Mouse (Mus musculus) B cell, adult 2 months (primary cell): ENCODE measurements at regions not wholly inside any gene's neighbourhood (a gene's known extent, or its start where the extent isn't known, plus 50 kb on each side); places are given as distances from the start of the nearest gene placed in this dataset.

ENCODE experiments used
- DNase-seq, 2 experiments: peaks; one replicate each; pipeline ENCODE4 v3.0.0; 2022

DNA sequence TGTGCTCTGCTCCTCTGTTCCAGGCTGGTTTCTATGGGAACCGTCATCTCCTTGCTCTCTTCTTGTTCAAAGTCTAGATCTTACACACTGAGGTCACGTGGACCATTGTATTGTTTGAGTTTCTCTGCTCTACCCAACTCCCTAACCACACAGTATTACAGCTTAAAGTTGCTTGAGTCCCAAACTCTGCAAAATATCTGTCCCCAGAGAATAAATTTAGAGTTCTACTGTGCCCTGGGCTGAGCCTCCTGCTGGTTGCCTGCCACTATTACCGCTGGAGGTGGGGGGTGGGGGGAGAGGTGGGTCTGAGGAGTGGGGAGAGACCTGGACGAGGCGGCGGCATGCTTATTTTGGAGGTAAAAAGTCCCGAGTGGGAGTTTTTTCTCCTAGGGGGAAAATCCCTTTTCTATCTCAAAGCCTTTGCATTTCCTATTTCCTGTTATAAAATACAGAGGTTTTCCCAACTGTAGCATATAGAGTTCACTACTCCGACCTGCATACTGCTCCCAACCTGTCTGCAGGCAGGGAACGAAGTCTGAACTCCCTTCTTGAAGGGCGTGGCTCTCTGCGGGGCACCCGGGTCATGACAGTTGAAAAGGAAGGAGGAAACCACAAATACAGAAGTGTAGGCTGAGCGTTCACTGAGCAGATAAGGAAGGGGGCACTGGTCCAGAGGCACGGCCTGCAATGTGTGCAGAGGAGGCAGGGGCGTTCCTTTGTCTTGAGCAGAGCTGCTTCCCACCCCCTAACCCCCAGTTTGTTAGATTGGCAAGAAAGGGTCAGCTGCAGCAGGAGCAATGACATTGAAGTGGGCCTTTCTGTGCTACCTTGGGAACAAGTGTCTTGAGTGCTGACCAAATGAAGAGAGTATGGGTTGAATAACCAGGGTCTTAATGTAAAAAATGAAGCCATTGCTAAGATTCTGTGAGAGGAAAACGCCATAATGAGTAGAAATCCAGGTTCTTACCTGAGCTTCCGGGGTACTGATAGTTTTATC is 188.7 kb downstream of the Akap7 start:
- DNase-seq, result peak; percentile 51 to 58

DNA sequence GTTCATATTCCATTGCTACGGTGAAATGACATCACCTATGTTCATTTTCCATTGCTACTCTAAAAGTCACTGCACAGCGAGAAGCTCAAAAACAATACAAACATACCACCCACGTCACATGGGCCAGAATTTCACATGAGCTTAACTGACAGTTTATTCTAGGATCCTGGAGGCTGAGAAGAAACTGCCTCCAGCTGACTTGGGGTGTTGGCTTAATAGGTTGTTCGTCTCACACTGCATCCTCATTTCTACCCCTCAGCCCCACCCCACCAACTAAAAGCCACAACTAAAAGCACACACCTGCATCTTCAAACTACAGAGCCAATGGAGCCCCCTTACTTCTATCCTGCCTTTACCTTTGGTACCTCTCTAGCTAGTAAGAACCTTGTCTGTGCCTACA is 187.0 kb upstream of the Arg1 start:
- DNase-seq, result no peak

DNA sequence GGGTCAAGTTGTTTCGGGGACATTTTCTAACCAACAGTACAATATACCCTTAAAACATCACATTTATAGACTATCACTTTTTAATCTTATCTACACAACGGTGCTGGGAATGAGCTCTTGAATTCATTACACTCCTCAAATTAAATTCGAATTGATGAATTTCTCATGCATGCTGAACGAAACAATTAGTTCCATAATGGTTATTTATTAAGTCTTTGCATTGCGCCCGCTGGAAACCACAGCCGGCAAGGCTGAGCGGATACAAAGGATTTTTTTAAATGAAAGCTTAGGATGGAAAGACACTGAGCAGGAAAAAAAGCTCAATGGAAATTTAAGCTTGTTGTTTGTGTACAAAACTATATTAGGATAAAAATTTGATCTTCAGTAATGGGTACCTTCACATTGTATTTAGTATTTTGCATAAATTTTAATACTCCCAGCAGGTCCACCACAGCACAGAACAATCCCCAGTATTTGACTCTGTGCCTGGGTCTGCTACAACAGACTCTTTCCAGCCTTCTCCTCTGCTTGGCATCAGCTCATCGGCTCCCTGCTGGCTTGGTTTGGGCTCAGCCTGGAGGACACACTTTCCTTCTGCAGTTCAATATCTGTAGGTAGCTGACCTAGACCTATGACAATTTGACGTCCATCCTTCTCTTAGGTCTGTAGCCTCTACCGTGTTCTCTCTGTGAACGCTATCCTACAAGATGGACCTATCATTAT is 185.3 kb upstream of the Arg1 start:
- no peak for DNase-seq

DNA sequence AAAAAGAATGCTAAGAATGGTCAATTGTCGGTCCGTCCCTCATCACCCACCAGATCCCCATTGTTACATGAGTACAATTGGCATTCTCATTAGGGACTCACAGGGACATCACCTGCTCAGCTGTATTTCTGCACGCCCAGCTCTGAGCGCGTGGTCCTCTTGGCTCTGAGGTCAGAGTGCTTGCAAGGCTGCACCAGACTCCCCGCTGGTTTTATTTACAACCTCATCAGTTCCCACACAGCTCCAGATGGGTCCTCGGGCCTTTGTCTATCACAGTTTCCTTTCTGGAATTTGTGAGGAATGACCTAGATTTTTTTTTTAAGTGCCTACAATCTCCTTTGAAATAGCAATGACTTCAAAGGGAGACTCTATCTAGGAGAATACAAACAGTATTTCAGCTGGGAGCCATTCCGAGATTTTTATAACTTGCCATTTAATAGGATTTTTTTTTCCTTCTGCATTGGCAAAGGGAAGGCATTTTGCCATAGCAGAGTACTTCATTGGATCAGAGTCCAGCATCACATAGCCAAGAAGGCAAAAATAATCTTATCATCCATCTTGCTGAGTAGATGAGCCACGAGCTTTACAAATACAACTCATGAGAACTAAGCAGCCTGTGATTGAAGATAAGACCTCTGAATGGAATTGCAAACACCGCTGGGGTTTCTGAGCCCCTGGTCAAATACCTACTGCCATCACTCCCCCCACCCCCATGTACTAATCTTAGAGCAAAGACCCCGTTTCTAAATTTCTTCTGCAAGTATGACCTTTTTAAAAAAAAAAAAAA is 184.5 kb upstream of the Arg1 start:
- DNase-seq, result no peak

DNA sequence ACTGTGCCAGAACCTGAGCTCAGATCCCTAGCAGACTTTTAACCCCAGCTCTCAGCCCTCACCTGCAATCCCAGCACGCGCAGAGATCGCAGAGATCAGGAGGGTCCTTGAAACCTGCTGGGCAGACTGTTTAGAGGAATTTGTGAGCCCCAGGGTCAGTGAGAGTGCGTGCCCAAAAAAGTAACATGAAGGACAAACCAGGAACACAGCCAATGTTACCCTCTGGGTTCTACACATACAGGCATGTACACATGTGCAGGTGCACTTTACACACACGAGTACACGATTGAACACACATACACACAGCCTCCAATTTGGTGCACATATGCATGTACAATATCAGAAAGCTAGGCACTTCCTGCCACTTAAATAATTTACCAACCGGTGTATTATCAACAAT is 183.9 kb upstream of the Arg1 start:
- DNase-seq, result no peak

DNA sequence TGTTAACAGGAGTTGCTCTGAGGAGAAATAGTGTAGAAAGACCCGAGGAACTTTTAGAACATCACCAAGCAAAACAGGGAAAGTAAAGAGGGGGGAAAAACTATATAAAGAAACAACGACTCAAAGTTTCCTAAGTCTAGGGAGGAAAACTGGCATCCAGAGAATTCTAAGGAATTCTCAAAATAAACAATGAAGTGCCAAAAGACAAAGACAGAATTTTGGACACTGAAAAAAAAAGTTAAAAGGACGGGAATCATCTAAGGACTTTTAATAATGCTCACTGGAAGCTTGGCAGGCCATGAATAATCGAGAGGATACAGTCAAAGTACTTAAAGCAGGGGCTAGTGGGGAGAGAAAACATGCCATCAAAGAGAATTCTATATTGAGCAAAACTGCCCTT is 170.8 kb upstream of the Arg1 start:
- no peak for DNase-seq

DNA sequence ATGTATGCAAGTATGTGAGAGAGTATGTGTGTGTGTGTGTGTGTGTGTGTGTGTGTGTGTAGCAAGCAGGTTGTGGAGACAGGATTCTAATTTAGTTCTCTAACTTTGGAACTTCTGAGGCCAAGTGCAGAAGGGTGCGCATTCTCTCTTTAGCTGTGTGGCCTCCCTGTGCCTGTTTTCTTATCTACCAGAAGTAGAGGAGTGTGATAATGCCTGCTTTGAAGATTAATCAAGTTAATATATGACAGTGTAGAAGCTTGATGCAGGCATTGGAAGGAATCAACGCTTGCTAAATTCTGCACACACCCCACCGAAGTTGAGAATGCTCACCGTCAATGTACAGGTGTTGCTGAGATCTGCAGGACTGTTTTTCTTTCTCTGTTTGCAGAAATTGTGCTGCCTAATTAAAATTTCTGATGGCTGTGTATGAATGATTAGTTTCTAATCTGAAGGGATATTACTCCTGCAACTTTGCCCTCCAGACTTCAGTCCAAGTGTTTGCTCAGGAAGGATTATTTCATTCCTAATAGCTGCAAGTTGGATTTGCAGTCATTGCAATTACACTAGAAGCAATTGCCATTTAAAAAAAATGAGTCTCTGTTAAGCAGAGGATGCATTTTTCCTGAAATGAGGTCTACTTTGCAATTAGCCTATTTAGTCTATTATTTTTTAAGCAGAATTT is 162.6 kb upstream of the Arg1 start:
- DNase-seq, result no peak

DNA sequence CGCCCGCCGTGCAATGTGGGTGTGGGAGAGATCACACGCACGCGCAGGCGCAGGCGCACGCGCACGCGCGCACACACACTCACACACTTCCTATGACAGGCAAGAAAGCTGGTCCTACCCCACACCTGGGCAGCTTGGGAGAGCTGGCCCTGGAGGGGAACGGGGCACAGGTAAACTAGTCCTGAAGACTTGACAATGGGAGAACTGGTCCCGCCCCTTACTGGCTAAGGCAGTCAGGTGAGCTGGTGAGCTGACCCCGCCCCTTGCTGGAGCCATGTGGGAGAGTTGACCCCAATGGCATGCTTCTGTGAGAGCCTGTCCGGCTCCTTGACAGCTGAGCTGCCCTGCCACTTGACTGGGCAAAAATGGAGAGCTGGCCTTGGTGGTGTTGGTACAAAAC is 159.5 kb upstream of the Arg1 start:
- no peak for DNase-seq

DNA sequence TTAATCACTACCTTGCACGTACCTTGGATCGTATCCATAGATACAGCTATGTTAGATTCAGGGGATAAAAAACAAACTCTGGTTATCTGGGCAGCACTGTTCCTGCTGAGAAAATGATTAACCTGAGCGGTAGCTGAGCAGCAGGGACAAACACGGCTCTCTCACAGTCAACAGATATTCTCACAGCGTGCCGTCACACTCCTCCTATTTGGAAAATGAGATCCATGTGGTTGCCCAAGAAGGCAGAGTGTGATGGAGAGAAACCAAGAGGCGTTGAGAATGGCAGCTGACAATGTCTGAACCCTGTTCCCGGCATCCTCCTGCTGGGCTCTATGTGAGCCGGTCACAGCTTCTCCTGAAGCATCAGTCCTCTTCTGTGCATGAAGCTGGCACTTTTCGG is 155.6 kb upstream of the Arg1 start:
- DNase-seq, result no peak

DNA sequence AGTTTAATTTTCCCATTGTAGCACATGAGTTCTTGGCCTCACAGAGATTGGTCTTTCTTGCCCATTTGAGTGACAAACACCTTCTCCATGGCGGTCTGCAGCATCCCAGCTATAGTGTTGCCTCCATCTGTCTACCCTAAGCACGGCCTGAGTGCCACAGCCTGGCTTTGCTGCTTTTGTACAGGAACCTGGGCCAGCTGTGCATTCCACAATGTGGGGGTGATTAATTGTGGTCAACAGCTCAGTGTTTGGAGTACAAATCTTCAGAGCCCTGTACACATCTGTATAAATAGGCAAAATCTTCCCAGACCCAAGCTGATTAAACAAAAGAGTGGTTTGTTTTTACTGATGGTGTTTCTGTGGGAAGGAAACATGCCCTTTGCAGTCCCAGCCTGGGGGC is 145.3 kb upstream of the Arg1 start:
- DNase-seq, result no peak

DNA sequence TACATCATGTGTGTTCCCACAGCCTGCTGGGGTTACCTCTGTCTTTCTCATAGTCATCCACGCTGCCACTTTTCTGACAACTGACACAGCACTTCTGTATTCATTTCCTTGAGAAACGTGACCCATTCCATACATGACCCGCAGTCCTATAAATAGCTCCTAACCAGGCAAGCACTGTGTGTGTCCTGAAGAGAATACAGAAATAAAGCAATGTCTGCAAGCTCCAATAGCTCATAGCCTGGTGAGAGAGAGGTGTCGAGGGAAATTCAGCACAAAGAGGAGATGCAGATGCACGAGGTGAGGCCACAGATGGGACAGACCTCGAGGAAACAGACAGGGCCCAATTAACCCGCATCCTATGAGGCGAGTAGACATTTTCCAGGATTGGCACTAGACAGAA is 141.0 kb upstream of the Arg1 start:
- no peak for DNase-seq

DNA sequence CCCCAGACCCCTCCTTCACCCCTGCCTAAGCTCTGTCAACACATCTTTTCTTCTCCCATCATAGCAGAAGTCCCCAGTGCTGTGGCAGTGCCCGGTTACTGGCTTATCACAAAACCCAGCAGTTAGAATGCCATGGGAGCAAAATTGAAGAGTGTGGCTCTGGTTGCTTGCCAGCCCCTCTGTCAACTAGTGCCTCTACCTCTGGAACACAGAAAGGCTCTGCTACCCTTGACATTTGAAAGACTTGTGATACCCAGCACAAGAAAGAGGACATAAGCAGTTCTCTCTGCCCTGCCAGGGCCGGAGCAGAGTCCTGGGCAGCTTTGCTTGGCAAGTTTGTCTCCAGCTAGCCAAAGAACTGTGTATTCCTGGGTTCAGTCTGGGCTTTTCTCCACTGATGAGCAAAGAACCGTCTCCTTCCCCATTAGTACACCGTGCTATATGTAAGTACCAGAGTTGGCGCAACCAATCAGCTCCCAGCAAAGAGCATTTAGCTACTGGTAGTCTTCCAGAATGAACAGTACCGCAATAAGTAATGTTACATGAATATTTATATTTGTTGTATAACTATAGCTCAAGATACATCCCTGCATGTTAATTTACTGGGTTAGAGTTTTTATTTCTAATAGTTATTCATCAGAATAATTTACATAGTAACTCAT is 137.5 kb upstream of the Arg1 start:
- DNase-seq, result no peak

DNA sequence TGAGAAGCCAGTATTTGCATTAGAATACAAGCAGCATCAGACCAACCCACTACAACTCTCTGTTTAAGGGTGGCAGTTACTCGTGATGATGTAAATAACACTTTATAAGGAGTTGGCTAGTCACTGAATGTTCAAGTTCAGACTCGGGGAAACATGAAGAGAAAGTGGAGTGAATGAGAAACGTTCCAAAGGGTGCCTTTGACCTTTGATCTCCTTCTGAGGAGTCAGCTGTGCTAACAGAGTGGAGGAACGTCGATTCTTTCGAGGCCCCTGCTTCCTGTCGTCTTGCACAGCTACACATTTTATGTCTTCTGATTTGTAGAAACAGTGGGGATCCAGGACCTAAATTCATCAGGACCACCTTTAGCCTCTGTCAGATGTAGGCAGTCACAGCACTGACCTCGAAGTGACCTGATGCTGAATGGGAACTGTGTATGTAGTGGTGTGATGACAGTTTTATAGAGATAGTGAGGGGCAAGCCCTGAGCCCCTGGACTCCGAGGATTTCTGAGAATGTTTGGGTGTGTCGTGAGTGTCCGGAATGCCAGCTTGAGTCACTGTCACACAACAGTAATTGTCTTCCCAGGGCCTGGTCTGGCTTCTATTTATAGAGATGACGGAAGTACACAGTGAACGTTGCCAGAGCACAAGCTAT is 134.2 kb upstream of the Arg1 start:
- DNase-seq, result no peak

DNA sequence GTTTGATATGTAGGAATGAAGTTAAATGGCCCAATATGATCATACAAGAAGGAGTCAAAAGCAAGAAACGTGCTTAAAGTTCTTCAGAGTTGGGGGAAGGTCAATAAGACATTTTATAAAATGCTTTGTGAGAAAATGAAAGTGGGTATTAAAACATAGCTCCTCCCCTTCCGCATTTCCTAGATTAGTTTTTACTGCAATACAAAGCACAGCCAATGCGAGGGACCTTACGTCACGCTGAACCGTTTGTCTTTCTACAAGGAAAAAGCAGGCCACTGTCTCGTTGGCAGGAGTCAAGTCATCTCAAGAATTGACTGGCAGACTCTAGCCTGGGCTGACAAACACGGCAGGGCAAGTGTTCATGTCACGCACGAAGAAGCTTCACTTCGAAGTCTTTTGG is 131.4 kb upstream of the Arg1 start:
- DNase-seq, result no peak

DNA sequence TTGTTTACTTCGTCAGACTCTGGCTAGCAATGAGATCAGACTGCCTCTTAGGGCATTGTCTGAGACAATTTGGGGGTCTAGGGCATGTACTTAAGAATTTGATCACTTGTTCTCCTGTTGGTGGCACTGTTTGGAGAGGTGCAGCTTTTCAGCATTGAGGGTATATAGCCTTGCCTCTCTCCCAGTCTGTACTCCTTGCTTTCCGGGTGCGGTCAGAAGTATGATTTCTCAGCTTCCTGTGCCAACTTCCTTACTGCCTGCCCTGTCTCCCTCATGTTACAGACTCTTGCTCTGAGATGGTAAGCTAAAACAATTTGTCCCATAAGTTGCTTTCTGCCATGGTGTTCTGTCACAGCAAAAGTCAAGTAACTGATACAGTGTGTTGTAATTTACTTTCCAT is 124.7 kb upstream of the Arg1 start:
- no peak for DNase-seq

DNA sequence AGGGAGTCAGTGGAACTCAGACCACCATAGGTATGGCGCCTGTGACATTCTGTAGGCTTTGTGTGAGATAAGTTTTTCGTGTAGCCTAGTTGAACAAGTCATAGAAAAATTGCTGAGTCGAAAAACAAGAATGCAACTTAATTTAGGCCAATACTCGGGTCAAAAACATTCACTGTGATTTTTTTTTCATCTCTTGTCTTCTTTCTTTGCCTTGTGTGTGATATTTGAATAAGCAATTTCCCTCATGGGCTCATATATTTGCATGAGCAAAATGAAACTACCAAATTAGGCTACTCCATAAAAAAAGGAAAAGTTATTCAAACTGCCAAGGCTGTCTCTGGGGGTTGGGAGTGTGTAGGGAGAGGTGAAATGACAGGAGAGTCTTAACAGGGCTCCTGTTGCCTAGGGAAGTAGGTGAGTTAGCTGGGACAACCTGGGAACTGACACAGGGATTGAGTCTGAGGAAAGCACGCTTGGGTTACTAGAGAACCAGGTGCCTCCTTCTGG is 124.1 kb upstream of the Arg1 start:
- no peak for DNase-seq

DNA sequence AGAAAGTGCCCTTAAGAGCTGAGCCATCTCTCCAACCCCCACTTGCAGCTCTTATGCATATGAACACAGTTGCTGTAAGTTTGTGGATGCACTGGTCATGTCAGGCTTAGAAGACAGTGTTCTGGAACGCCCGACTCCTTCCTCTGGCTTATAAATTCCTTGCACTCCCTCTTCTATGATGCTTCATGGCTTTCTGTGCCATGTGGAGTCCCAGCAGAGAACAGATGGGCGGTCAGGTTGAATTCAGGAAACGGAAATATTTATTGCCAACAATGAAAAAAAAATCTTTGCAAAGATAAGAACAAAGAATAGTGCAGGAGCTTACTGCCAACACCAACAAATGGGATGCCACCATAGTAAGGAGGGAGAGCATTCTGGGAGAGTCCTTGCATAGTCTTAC is 113.9 kb upstream of the Arg1 start:
- DNase-seq, result no peak

DNA sequence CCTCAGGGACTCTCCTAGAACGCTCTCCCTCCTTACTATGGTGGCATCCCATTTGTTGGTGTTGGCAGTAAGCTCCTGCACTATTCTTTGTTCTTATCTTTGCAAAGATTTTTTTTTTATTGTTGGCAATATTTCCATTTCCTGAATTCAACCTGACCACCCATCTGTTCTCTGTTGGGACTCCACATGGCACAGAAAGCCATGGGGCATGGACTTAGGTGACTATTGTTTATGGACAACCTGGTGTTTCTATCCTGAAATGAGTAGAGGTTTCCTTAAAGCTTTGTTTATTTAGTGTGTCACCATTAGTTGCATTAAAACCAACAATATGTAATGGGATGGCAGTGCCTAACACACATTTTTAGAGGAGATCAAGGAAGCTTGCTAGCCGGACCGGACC is 112.6 kb upstream of the Arg1 start:
- no peak for DNase-seq

DNA sequence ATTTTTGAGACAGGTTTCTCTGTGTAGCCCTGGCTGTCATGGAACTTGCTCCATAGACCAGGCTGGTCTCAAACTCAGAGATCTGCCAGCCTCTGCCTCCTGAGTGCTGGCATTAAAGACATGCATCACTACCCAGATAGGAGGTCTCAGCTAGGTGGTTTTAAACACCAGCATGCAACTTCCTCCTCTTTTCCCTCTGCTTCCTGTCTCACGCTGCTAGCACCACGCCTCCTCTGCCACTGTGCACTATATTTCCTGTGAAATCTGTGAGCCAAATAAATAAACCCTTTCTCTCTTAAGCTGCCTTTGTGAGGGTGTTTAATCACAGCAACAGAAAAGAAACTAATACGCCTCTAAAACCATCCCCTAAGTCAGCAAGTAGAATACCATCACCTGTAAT is 109.6 kb upstream of the Arg1 start:
- peak; percentile 6 to 11 for DNase-seq

DNA sequence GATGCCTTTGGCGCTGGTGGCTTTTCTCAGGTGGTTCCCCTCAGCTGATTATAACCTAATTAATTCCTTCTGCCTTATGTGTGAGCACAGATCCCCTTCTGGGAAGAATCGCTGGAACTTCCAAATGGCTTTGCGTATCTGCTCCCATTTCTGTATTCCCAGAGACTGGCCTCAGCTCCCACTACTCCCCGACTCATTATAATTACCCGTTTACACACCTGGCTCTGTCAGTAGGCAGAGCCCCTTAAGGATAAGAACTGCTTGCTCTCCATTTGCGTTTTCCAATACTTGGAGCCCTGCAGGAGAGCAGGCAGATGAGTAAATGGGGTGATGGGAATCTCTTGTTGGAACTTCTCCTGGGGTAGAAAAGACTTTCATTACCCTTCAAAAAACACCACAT is 108.1 kb upstream of the Arg1 start:
- no peak for DNase-seq

DNA sequence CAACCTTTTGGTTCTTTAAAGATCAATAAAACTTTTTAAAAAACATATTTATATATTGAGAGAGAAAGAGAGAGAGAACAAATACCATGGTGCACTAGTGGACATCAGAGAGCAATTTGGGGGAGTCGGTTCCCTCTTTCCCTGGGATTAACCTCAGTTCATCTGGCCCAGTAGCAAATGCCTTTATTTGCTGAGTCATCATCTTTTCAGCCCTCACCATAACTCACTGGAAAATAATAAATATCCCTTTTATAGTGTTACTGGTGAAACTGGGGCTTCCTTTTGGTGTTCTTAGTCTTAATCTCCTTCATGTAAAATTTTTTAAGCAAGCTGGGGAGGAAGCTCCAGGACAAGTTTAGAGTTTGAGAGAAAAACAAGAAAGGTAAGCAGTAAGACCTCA is 105.3 kb upstream of the Arg1 start:
- DNase-seq, result no peak
